Mouse (Mus musculus) bone marrow macrophage, adult 2 months (primary cell): ENCODE measurements around the gene Bcl7c.

Source experiments
- CTCF ChIP-seq: IDR thresholded peaks from 2 replicates; pipeline ENCODE4 v1.5.1; 2012; ENCODE audit warnings: low read depth, mild to moderate bottlenecking, low read length, moderate library complexity
- POLR2A ChIP-seq: IDR thresholded peaks from 2 replicates; pipeline ENCODE4 v1.6.1; 2012; ENCODE audit warnings: mild to moderate bottlenecking, low read depth, low read length, borderline replicate concordance

GRCm38 (mm10) chr7:127748235-127748560, 39.5 kb upstream of the Bcl7c start:
- no peak for TF ChIP-seq CTCF
- no peak for TF ChIP-seq POLR2A
